Mouse (Mus musculus) lung, embryonic 15.5 days (tissue): Measurements from ENCODE around the gene Th. TPM values are rescaled to one million over a fixed set of nuclear protein-coding genes. Genes with fewer than 3 reads are reported as not detected.

Experiments used
- ATAC-seq: fragments of 200-750 bp; cut with Nextera tagmentation; 2 replicates; pipeline ENCODE4 v1.8.0; 2017; ENCODE audit warnings: moderate number of reproducible peaks, borderline replicate concordance; ENCODE audit not compliant: low FRiP score, low TSS enrichment; ENCODE audit errors: extremely low read depth
- H3K27ac ChIP-seq: fragments of 300-500 bp; sonication (generic); 2 replicates; pipeline ENCODE4 v1.5.1; 2015; ENCODE audit warnings: moderate library complexity, mild to moderate bottlenecking, inconsistent platforms
- H3K27me3 ChIP-seq: fragments of 300-500 bp; sonication (generic); 2 replicates; pipeline ENCODE4 v1.6.1; 2015; ENCODE audit warnings: inconsistent platforms
- H3K36me3 ChIP-seq: fragments of 300-500 bp; sonication (generic); 2 replicates; pipeline ENCODE4 v1.6.1; 2015; ENCODE audit warnings: inconsistent platforms
- H3K4me1 ChIP-seq: fragments of 300-500 bp; sonication (generic); 2 replicates; pipeline ENCODE4 v1.6.1; 2015; ENCODE audit warnings: inconsistent platforms
- H3K4me2 ChIP-seq: fragments of 300-500 bp; sonication (generic); 2 replicates; pipeline ENCODE4 v1.6.1; 2015; ENCODE audit warnings: inconsistent platforms, mild to moderate bottlenecking, moderate library complexity
- H3K4me3 ChIP-seq: fragments of 300-500 bp; sonication (generic); 2 replicates; pipeline ENCODE4 v1.5.1; 2015; ENCODE audit warnings: mild to moderate bottlenecking, inconsistent platforms
- H3K9ac ChIP-seq: fragments of 300-500 bp; sonication (generic); 2 replicates; pipeline ENCODE4 v1.6.1; 2015; ENCODE audit warnings: inconsistent platforms
- H3K9me3 ChIP-seq: fragments of 300-500 bp; sonication (generic); 2 replicates; pipeline ENCODE4 v1.6.1; 2016; ENCODE audit warnings: inconsistent platforms
- WGBS: fragments of 180-500 bp; shearing (Covaris S2); methylation state at CpG from one replicate; pipeline ENCODE4 v1.1.7; 2015; 5-methylcytosine and 5-hydroxymethylcytosine counted together
- polyA plus RNA-seq: library from polyadenylated mRNA; unstranded; fragments of >200 nt; fragmentation: Nextera tagmentation; extraction: Ambion mirVana; gene quantifications from 2 replicates; pipeline ENCODE4 v1.2.1, GENCODE M21; 2015

Th gene
- polyA plus RNA-seq, 1 experiment from 2014 or later = 2.6 TPM

DNA sequence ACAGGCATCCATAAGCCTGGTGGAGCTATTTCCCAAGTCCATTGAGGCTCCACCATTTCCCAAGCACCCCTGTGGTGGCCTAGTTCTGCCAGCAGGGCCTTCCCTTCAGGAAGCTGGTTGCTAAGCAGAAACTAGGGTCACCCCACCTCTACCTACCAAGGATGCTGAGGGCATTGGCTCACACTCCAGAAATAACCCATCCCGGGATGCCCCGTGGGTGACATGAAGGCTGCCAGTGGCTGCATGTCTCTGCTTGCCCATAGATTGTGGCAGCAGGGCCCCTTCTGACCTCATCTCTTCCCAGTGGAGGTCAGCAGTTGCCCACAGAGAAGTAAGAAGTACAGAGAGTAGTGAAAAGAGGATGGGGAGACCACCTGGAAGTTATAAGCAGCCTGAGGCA is 1.4 kb downstream of the Th start:
- Histone ChIP-seq H3K27me3 (no peaks in the 10 kb centered on the region), H3K36me3 (no peaks in the 10 kb centered on the region), H3K9ac (no peak overlapping the region), H3K4me2 (no peak overlapping the region), H3K4me3 (no peak overlapping the region), H3K4me1 (peaks cover 3% of the 10 kb centered on the region; the same call in 1 of the 2 replicates), H3K27ac (no peak overlapping the region), H3K9me3 (no peaks in the 10 kb centered on the region)
- no peak for ATAC-seq
- 79% methylated on average over 2 of the region's 2 CpGs for WGBS

DNA sequence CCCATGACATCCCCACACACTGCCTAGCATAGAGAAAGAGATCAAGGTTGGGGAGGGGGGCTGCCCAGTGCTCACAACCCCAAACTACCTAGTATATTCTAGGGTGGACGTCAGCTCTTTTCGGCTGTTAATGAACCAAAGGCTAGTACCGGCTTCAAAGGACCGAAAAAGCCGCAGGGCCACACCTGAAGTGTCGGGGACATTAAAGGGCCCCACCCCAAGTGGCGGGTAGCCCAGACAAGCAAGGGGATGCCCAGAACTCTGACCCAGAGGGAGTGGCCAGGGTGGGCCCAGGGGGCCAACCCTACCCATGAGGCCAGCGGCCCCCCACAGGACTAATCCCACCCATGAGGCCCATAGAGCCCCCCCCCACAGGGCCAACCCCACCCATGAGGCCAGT is 3.6 kb downstream of the Th start:
- Histone ChIP-seq H3K4me2 (no peak overlapping the region), H3K4me1 (no peaks in the 10 kb centered on the region), H3K27ac (no peak overlapping the region), H3K36me3 (no peaks in the 10 kb centered on the region), H3K4me3 (no peak overlapping the region), H3K9me3 (no peaks in the 10 kb centered on the region), H3K27me3 (no peaks in the 10 kb centered on the region), H3K9ac (no peak overlapping the region)
- no peak for ATAC-seq
- WGBS = 73% methylated on average over 8 of the region's 8 CpGs

DNA sequence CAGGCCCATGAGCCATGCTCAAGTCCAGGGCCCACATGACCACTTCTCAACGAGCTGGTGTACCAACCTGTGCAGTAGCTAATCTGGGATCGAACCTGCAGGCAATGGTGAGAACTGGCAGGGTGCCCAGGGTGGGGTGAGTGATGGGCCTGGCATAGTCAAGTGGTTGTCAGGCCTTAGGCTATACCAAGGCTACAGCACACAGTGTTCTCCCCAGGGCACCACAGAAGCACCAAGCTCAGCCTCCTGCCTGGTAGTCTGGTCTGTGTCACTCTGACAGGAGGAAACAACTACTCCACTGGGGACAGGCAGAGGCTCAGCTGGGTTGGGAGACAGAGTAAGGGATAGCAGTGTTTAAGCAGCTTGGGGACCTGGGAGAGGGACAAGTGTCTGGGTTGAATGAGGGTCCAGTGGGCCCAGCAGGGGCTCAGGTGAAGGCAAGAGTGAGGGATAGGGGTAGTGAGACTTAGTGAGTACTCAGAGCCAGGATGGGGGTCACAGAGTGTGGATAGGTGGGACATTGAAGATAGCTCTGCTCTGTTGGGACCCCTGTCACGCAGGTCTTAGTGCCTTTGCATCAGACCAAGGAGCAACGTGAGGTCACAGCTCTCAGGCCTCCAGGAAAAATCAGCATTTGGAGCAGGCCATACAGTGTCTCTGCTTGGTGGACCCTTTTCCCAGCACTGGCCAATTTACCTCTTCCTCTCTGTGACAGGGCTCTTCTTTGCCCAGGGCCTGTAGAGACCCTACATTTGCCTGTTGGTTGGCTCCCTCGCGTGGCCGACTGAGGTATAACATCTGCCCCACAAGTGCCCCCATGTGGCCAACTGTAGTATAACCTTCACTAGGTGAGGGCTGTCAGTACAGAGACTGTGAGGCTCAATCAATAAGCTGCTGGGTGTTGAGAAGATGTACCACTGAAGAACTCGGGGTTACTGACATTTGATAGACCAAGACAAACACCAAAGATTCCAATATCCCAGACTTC is 12.0 kb downstream of the Th start:
- no peak overlapping the region for H3K4me2 ChIP-seq
- peak; percentile 79; the same call in 1 of the 2 replicates for ATAC-seq
- no peak overlapping the region for H3K9ac ChIP-seq
- no peak overlapping the region for H3K4me3 ChIP-seq
- 0 out of 2 replicates have a peak, but pooled peaks cover 4% of the 10 kb centered on the region for H3K4me1 ChIP-seq
- 32% methylated on average over 8 of the region's 8 CpGs for WGBS
- H3K27me3 ChIP-seq = no peaks in the 10 kb centered on the region
- H3K9me3 ChIP-seq = no peaks in the 10 kb centered on the region
- H3K36me3 ChIP-seq = no peaks in the 10 kb centered on the region
- no peak overlapping the region for H3K27ac ChIP-seq

DNA sequence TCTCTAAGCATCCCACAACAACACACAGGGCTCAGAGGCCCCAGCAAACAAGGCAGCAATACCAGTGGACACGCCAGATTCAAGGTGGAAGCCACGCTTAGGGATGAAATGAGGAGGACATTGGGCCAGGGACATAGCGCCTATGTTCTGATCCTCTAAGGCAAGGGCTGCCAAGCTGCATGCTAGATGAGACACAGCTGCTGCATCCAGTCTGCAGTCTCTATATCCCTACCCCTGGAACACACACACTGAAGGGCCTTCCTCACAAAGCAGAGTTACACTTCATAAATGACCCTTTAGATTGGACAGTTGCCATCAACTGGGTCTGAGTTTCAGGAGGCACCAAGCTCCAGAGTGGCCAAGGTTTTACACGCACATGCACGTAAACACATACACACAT is 13.3 kb downstream of the Th start:
- Histone ChIP-seq H3K36me3 (no peaks in the 10 kb centered on the region), H3K27ac (no peak overlapping the region), H3K4me2 (no peak overlapping the region), H3K27me3 (no peaks in the 10 kb centered on the region), H3K4me3 (no peak overlapping the region), H3K9me3 (no peaks in the 10 kb centered on the region), H3K9ac (no peak overlapping the region), H3K4me1 (0 out of 2 replicates have a peak, but pooled peaks cover 4% of the 10 kb centered on the region)
- WGBS = 49% methylated on average over 5 of the region's 5 CpGs
- peak; percentile 81 for ATAC-seq

DNA sequence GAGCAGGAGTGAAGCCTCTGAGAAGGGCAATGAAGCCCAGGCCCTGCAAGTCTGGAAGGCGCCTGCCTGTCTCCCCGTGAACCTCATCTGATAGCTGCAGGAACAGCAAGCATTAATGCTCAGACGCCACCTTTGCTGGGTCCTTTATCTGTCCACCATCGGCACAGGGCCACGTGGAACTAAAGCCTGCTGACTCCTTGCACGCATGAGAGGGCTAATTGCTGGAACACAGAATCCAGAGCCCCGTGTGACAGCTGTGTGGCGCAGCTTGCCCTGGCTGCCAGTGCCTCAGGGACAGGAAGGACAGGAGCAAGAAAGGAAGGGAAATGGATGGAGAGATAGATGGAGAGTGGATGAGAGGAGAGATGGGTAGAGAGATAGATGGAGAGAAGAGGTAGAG is 14.8 kb downstream of the Th start:
- H3K9ac ChIP-seq = no peak overlapping the region
- H3K4me1 ChIP-seq = 0 out of 2 replicates have a peak, but pooled peaks cover 4% of the 10 kb centered on the region
- H3K36me3 ChIP-seq = no peaks in the 10 kb centered on the region
- H3K27ac ChIP-seq = no peak overlapping the region
- 63% methylated on average over 8 of the region's 8 CpGs for WGBS
- no peak overlapping the region for H3K4me2 ChIP-seq
- no peak overlapping the region for H3K4me3 ChIP-seq
- no peak for ATAC-seq
- no peaks in the 10 kb centered on the region for H3K9me3 ChIP-seq
- no peaks in the 10 kb centered on the region for H3K27me3 ChIP-seq

DNA sequence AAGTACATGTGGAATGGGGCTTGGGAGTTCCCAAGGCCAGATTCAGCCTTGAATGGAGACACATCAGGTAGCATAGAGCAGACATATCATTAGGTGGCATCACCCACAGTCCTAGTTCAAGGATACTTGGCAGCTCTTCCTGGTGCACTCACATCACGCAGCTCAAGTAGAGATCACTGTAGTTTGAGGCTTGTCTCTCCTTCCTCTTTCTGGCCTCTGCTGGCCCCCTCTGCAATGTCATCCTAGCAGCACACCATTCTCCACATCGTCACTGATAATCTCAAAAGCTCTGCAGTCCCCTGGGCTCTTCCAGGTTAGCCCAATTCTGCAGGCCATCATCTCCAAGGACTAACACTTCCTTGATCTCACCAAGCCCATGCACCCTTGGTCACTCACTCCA is 19.2 kb downstream of the Th start:
- Histone ChIP-seq H3K27me3 (no peaks in the 10 kb centered on the region), H3K9ac (no peak overlapping the region), H3K4me3 (no peak overlapping the region), H3K4me2 (no peak overlapping the region), H3K27ac (no peak overlapping the region), H3K4me1 (no peaks in the 10 kb centered on the region), H3K36me3 (no peaks in the 10 kb centered on the region), H3K9me3 (no peaks in the 10 kb centered on the region)
- no peak for ATAC-seq
- WGBS = 77% methylated on average over 2 of the region's 2 CpGs

DNA sequence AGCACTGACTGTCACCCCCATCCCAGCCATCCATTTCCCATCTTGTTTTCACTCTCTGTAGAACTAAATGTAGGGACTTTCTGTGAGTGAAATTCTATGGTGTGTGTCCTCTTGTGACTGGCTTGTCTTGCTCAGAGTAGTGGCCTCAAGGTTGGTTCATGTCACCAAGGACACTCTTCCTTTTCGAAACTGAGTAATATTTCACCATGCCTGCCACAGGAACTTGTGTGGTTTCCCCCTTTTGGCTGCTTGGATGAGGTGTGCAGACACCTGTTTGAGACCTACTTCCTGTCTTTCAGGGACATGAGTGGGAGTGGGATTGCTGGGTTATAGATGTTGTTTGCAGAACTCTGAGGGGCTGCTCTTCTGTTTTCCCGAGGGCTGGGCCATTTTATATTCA is 20.8 kb downstream of the Th start:
- Histone ChIP-seq H3K9me3 (no peaks in the 10 kb centered on the region), H3K9ac (no peak overlapping the region), H3K27ac (no peak overlapping the region), H3K36me3 (no peaks in the 10 kb centered on the region), H3K4me3 (no peak overlapping the region), H3K27me3 (no peaks in the 10 kb centered on the region), H3K4me1 (no peaks in the 10 kb centered on the region), H3K4me2 (no peak overlapping the region)
- WGBS = 52% methylated on average over 2 of the region's 2 CpGs
- no peak for ATAC-seq

DNA sequence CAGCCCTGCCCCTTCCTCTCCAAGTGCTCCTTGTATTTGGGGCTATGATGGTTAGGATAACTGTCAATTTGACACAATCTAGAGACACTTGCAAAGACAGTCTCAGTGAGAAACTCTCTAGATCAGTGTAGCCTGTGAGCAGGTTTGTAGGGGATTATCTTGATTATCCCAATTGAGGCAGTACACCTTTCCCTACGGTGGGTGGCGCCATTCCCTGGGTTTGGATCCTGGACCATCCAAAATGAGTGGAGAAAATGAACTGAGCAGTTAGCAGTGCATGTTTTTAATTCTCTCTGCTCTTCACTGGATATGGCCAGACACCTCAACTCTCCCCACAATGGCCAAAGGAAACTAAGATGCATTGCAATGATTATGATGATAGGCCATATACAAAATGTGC is 21.3 kb downstream of the Th start:
- H3K9ac ChIP-seq = no peak overlapping the region
- no peaks in the 10 kb centered on the region for H3K4me1 ChIP-seq
- H3K27ac ChIP-seq = no peak overlapping the region
- no peaks in the 10 kb centered on the region for H3K36me3 ChIP-seq
- no peaks in the 10 kb centered on the region for H3K9me3 ChIP-seq
- no peak for ATAC-seq
- H3K4me2 ChIP-seq = no peak overlapping the region
- H3K27me3 ChIP-seq = no peaks in the 10 kb centered on the region
- 39% methylated on average over 2 of the region's 2 CpGs for WGBS
- H3K4me3 ChIP-seq = no peak overlapping the region

DNA sequence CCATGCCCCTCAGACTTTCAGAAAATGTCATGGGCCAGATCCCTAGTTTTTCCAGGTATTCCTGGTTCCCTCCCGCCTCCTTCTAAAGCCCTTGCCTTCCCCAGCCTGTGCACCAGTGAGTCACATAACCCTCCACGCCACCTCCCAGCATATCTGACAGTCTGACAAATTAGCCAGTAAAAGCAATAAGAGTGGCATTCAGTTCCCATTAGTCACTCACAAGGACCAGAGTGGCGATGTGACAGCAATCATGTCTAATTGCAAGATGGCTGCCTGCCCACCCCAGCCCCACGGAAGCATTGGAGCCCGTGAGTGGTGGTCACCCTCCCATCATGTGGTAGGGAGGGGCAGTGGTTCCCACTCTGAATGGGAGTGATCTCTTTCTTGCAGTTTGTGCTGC is 25.3 kb downstream of the Th start:
- no peak overlapping the region for H3K9ac ChIP-seq
- H3K9me3 ChIP-seq = no peaks in the 10 kb centered on the region
- H3K4me2 ChIP-seq = no peak overlapping the region
- ATAC-seq = no peak
- WGBS = 58% methylated on average over 5 of the region's 5 CpGs
- H3K27me3 ChIP-seq = no peaks in the 10 kb centered on the region
- H3K4me1 ChIP-seq = no peaks in the 10 kb centered on the region
- H3K27ac ChIP-seq = no peak overlapping the region
- no peaks in the 10 kb centered on the region for H3K36me3 ChIP-seq
- H3K4me3 ChIP-seq = no peak overlapping the region

DNA sequence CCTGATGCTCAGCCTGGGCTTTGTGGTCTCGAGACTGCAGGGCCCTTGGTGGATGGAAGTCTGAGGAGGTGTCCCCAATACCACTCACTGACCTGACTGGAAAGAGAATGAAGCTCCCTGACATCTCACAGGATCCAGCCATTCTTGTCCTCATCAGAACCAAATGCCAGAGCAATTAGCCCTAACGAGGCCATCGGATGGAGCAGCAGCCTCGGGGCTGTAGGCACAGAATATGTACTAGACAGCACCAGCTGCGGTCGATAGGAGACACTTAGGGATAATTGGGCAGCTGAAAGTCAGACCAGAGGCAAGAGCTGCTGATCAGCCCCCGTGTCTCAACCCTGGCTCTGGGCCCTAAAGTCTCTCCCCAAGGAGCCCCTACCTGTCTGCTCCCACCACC is 26.6 kb downstream of the Th start:
- Histone ChIP-seq H3K4me2 (no peak overlapping the region), H3K36me3 (no peaks in the 10 kb centered on the region), H3K9ac (no peak overlapping the region), H3K4me3 (no peak overlapping the region), H3K27me3 (peaks cover 2% of the 10 kb centered on the region; the same call in 1 of the 2 replicates), H3K4me1 (no peaks in the 10 kb centered on the region), H3K9me3 (no peaks in the 10 kb centered on the region), H3K27ac (no peak overlapping the region)
- ATAC-seq = no peak
- WGBS = 64% methylated on average over 7 of the region's 7 CpGs

DNA sequence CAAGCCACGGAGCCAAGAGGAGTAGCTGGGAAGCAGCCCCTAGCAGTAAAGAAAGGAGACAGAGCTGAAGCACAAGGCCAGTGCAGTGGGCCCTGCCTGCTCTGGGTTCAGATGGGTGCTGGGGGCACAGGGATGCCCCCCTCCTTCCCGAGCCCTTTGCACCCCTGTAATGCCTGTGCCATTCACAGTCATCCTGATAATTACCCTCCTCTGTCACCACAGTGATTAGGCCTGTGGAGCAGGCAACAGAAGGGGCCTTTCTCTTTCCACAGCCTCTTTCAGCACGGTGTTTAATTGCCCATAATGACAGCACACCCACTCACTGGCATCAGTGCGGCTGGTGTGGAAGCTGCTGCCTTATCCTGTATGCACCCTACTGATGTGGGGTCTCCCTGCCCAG is 28.0 kb downstream of the Th start:
- no peak overlapping the region for H3K9ac ChIP-seq
- H3K27ac ChIP-seq = no peak overlapping the region
- no peak for ATAC-seq
- WGBS = 33% methylated on average over 4 of the region's 4 CpGs
- H3K4me1 ChIP-seq = no peaks in the 10 kb centered on the region
- H3K9me3 ChIP-seq = no peaks in the 10 kb centered on the region
- H3K4me3 ChIP-seq = no peak overlapping the region
- H3K27me3 ChIP-seq = peaks cover 10% of the 10 kb centered on the region; the same call in 1 of the 2 replicates
- H3K4me2 ChIP-seq = no peak overlapping the region
- no peaks in the 10 kb centered on the region for H3K36me3 ChIP-seq

DNA sequence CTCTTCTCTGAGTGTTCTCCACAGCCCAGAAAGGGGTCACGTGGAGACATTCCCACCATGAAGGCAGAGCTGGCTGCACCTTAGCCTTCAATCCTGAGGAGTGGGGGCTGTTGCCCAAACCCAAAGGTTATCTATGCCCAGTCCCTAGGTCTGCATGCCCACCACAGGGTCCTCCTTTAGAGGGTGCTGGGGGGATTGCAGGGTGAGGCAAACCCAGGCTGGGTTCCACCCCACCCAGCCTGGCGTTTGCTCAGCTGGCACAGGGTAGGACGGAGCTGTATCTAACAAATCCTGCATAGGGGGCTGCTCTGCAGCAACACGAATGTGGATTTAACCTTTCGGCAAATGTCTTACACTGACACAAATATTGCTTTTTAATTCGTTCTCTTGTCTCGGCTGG is 29.2 kb downstream of the Th start:
- Histone ChIP-seq H3K36me3 (no peaks in the 10 kb centered on the region), H3K4me1 (no peaks in the 10 kb centered on the region), H3K9me3 (no peaks in the 10 kb centered on the region), H3K27me3 (peaks cover 22% of the 10 kb centered on the region; the same call in 1 of the 2 replicates), H3K27ac (no peak overlapping the region), H3K4me2 (no peak overlapping the region), H3K9ac (no peak overlapping the region), H3K4me3 (no peak overlapping the region)
- ATAC-seq = no peak
- 54% methylated on average over 7 of the region's 7 CpGs for WGBS
